In genomic region chr8:13675524-13675923, GRCm38 (mm10) we compare ENCODE assay signal across 8 mouse cellular contexts. TPM values are rescaled to one million over a fixed set of nuclear protein-coding genes. Genes with fewer than 3 reads are reported as not detected.
DNase-seq lines count a peak whose midpoint lies in the region; ATAC-seq and TF ChIP-seq lines count a peak whose summit lies in the region.

No protein-coding gene starts in this region.

- H3K27ac ChIP-seq in spleen, adult 2 months (ENCODE audit: insufficient read depth, low read length), result peak overlapping the region; percentile 98
- H3K27ac ChIP-seq in limb, embryonic 14.5 days (replicated peaks; ENCODE audit: low read depth, low read length), result no peak overlapping the region; the same call in none of the 2 replicates
- H3K27ac ChIP-seq in stomach, embryonic 15.5 days, result peak overlapping the region; percentile 85

- peak; percentile 44 to 57 for DNase-seq in cerebellum, postnatal 25 days
- no peak for DNase-seq in cerebellum, postnatal 4 days (ENCODE audit: low spot score in 2 of 2)
- DNase-seq in spleen, adult 2 months (ENCODE audit: low read depth in 1 of 2, low spot score in 2 of 2), result no peak
- no peak for DNase-seq in spleen, postnatal 36 days (ENCODE audit: low spot score in 2 of 2)
- DNase-seq in limb, embryonic 14.5 days (ENCODE audit: low spot score), result no peak
- no peak for DNase-seq in layer of hippocampus, adult 8-10 months (ENCODE audit: low spot score in 2 of 2)
- DNase-seq in layer of hippocampus, adult 11-12 months (ENCODE audit: low spot score), result no peak

- H3K4me2 ChIP-seq in limb, embryonic 14.5 days (replicated peaks; ENCODE audit: low read depth, low read length, severe bottlenecking), result peak overlapping the region; percentile 84
- peak overlapping the region; percentile 86 for H3K4me2 ChIP-seq in stomach, embryonic 15.5 days

- WGBS in spleen, adult 2 months, result 10% methylated on average over 8 of the region's 8 CpGs
- 40% methylated on average over 8 of the region's 8 CpGs for WGBS in limb, embryonic 14.5 days
- WGBS in stomach, embryonic 15.5 days, result 38% methylated on average over 8 of the region's 8 CpGs

- no peak for TF ChIP-seq POLR2A in spleen, adult 2 months (IDR thresholded peaks at IDR 0.05; ENCODE audit: low read depth, low read length)
- TF ChIP-seq POLR2A in limb, embryonic 14.5 days (IDR thresholded peaks at IDR 0.05; ENCODE audit: borderline replicate concordance, extremely low read depth, insufficient read depth, insufficient read length), result no peak

- no peak for ATAC-seq in limb, embryonic 14.5 days (ENCODE audit: low FRiP score, low read depth)
- ATAC-seq in stomach, embryonic 15.5 days (ENCODE audit: insufficient read depth, low FRiP score, low read depth), result no peak

- no peak overlapping the region for H3K9ac ChIP-seq in limb, embryonic 14.5 days (ENCODE audit: low read depth, low read length, severe bottlenecking)
- H3K9ac ChIP-seq in stomach, embryonic 15.5 days, result peak overlapping the region; percentile 42; the same call in 1 of the 2 replicates

- no peaks in the 10 kb centered on the region for H3K27me3 ChIP-seq in spleen, adult 2 months (ENCODE audit: control insufficient read depth, insufficient read depth, low read length)
- H3K27me3 ChIP-seq in limb, embryonic 14.5 days (ENCODE audit: control insufficient read depth, insufficient read depth, low read length), result no peaks in the 10 kb centered on the region
- 0 out of 2 replicates have a peak, but pooled peaks cover 6% of the 10 kb centered on the region for H3K27me3 ChIP-seq in stomach, embryonic 15.5 days (replicated peaks)

- H3K36me3 ChIP-seq in spleen, adult 2 months (ENCODE audit: control insufficient read depth, insufficient read depth, low read length), result no peaks in the 10 kb centered on the region; the same call in 1 of the 2 replicates
- H3K36me3 ChIP-seq in limb, embryonic 14.5 days (ENCODE audit: control insufficient read depth, insufficient read depth, low read length), result no peaks in the 10 kb centered on the region
- no peaks in the 10 kb centered on the region for H3K36me3 ChIP-seq in stomach, embryonic 15.5 days

- H3K4me3 ChIP-seq in spleen, adult 2 months (ENCODE audit: extremely low read depth, insufficient read depth, insufficient read length), result peak overlapping the region; percentile 98
- H3K4me3 ChIP-seq in limb, embryonic 14.5 days (replicated peaks; ENCODE audit: low read length), result peak overlapping the region; percentile 77
- peak overlapping the region; percentile 72 for H3K4me3 ChIP-seq in stomach, embryonic 15.5 days (replicated peaks)

- H3K9me3 ChIP-seq in limb, embryonic 14.5 days (ENCODE audit: control insufficient read depth, low read length), result no peaks in the 10 kb centered on the region
- no peaks in the 10 kb centered on the region for H3K9me3 ChIP-seq in stomach, embryonic 15.5 days

- TF ChIP-seq CTCF in spleen, adult 2 months (IDR thresholded peaks at IDR 0.05; ENCODE audit: extremely low read depth, insufficient read depth, insufficient read length, insufficient replicate concordance), result no peak

- peaks cover 45% of the 10 kb centered on the region for H3K4me1 ChIP-seq in spleen, adult 2 months (ENCODE audit: control insufficient read depth, insufficient read depth, insufficient read length)
- peaks cover 12% of the 10 kb centered on the region for H3K4me1 ChIP-seq in limb, embryonic 14.5 days (ENCODE audit: control insufficient read depth, insufficient read depth, low read length)
- H3K4me1 ChIP-seq in stomach, embryonic 15.5 days, result peaks cover 27% of the 10 kb centered on the region

RNA-seq across cellular contexts. Expression of gene Rasa3, which starts 1.9 kb away (rescaled TPM):
- 98.7 and 123 TPM in 2 replicates for polyA plus RNA-seq in spleen, adult 2 months (2012; rRNA removed)
- 31.6 and 35.4 TPM in 2 replicates for polyA plus RNA-seq in limb, embryonic 14.5 days (2012; rRNA removed)
- 29.2 and 30.8 TPM in 2 replicates for polyA plus RNA-seq in limb, embryonic 14.5 days (2014; fragmentation: Nextera tagmentation; extraction: Ambion mirVana)
- polyA plus RNA-seq in stomach, embryonic 15.5 days (2015; fragmentation: Nextera tagmentation; extraction: Ambion mirVana), result 26.0 and 27.0 TPM in 2 replicates
- 10 to 100 TPM; 62.7 to 74.3 (median 68.2) TPM for total RNA-seq in layer of hippocampus, adult 8-10 months (2022)

RNA-seq across cellular contexts. Expression of gene Cfap97d2, which starts 30.2 kb away (rescaled TPM):
- polyA plus RNA-seq in spleen, adult 2 months (2012; rRNA removed), result 0.11 and 0.12 TPM in 2 replicates
- 0.10 and 0.18 TPM in 2 replicates for polyA plus RNA-seq in limb, embryonic 14.5 days (2012; rRNA removed)
- polyA plus RNA-seq in limb, embryonic 14.5 days (2014; fragmentation: Nextera tagmentation; extraction: Ambion mirVana), result not detected in 2 replicates
- not detected in 2 replicates for polyA plus RNA-seq in stomach, embryonic 15.5 days (2015; fragmentation: Nextera tagmentation; extraction: Ambion mirVana)
- 1 to 10 TPM; 1.8 to 3.6 (median 2.7) TPM for total RNA-seq in layer of hippocampus, adult 8-10 months (2022)

Comparison
In these comparisons a context has a peak if more than half of its experiments do, and no peak if none do; other contexts are left out.
1. DNase-seq: peak in cerebellum, postnatal 25 days (2 of 2); none in cerebellum, postnatal 4 days (0 of 2), spleen, adult 2 months (0 of 2), spleen, postnatal 36 days (0 of 2), limb, embryonic 14.5 days (single experiment), layer of hippocampus, adult 8-10 months (0 of 2) and layer of hippocampus, adult 11-12 months (single experiment).
2. Peak in every context shown above with its lines, with median percentiles within 50 percentile points of each other: H3K4me3 ChIP-seq.